Mouse (Mus musculus) spleen, adult 2 months (tissue): Measurements from ENCODE around the gene Pkhd1.

ENCODE experiments used
- CTCF ChIP-seq: fragments of 200-500 bp; IDR thresholded peaks from 2 replicates; pipeline ENCODE4 v1.5.1; 2011; ENCODE audit warnings: mild to moderate bottlenecking, inconsistent platforms; ENCODE audit not compliant: insufficient read depth, insufficient read length, insufficient replicate concordance; ENCODE audit errors: extremely low read depth
- POLR2A ChIP-seq: fragments of 200-500 bp; IDR thresholded peaks from 2 replicates; pipeline ENCODE4 v1.6.1; 2011; ENCODE audit warnings: low read depth, low read length, inconsistent platforms

DNA sequence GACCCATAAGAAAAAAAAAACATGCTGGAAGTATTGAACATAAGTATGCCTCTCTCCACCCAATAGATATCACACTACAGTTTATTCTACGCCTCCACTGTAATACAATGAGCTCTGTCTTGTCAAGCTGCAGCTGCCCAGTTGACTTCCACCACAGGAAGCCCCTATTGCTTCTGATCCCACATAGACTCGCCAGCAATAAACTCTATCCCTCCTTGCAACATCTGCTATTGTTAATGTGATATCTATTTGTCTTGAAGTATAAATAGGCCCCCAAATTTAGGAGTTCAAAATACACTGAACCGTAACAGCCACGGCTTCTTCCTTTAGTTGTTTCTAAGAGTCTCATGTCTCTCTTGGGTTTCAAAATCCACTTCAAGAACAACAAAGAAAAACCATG lies 446.7 kb downstream of the Pkhd1 start:
- no peak for TF ChIP-seq CTCF
- no peak for TF ChIP-seq POLR2A
